Mouse (Mus musculus): Measurements from ENCODE around the gene Mgrn1.

The Mgrn1 gene

DNA sequence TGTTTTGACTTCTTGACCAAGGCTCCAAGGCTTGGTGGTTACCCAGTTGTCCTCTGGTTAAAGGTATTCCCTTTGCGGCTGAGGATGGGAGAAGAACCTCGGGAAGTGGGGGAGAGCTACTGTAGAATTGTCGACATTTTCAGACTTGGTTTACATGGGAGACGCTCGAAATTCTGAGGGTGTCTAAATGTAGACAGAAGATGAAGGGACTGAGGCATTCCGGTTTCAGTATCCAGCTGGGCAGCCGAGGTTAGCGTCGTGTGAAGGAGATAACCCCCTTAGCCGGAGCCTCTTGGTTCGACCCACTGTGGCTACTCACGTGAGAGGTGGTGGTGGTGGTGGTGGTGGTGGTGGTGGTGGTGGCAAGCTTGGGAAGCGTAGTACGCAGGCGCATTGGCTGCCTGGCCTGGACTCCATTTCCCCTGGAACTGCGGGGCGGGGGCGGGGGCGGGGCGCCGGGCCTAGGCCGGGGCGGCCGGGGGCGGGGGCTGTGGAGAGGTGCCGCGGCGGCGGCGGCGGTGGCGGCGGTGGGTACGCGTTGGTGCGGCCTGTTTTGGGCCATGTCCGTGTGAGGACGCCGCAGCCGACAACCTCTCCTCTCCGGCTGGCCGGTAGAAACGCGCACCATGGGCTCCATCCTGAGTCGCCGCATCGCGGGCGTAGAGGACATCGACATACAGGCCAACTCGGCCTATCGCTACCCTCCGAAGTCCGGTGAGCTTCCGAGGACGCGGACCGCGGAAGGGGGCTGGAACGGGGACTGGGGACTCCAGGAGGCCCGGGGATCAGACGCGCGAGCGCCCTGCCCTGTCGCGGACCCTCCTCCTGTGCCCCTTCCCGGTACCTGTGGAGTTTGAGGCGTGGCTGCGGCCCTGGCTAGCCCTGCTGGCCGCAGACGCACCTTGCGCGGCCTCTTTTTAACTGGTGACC lies at the start of gene Mgrn1:
Gene Mgrn1, plus strand, starts transcription at position 490 of the 930 bp plus-strand sequence.
- DNase-seq (ENCODE audit: low spot score): peak; percentile 83

DNA sequence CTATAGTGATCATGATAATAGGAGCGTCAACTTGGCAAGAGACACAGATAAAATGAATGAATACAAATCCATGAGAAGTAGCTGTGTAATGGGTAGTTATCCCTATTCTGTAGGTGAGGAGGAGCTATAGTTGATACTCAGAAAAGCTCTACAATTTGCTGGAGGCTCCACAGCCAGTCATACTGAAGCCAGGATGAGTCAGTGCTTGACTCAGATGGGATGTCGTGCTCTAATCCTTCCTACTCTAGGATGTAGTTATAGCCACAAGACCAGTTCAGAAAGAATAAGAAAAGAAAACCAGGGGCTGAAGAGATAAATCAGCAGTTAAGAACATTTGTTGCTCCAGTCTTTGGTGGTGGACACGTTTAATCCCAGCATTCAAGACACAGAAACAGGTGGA lies 48.4 kb upstream of the Mgrn1 start:
- no peak for DNase-seq (ENCODE audit: low spot score)

- DNase-seq (ENCODE audit: low spot score): no peak
Observed at GRCm38 (mm10) chr16:4839552-4839951, 46.5 kb upstream of the Mgrn1 start.

DNA sequence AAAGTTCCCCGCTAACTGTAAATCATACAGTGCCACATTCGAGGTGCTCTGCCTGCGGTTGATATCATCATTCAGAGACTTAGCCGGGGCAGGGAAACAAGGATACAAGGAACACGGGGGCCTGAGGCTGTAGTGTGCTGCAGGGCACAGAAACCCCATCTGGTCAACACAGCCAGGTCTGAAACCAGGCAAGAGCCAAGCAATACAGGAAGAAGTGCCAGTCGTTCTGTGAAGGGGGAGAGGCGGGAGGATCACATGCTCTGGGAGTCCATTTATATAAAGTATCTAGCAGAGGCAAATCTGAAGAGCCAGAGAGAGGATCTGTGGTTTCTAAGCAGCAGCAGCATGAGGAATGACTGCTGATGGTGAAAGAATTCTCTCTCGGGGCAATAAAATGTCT lies 45.8 kb upstream of the Mgrn1 start:
- no peak for DNase-seq (ENCODE audit: low spot score)

DNA sequence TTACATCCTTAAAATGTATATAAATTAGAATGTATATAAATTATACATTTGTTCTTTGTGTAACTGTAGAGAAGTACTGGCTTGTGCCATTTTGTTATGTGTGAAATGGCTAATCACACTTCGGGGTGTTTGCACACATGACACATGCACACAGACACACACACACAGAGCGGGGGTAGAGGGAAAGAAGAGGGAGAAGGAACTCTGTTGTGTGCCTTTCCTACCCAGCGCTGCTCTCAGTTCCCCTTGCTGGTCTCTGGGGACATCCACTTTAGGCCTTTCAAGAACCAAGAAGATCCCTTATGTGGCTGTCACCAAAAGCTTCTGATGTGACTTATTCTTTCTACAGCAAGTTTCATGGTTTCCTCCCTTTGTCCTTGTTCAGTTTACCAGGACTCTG lies 39.0 kb upstream of the Mgrn1 start:
- no peak for DNase-seq (ENCODE audit: low spot score)

- no peak for DNase-seq (ENCODE audit: low spot score)
Observed at GRCm38 (mm10) chr16:4848090-4848489, 38.0 kb upstream of the Mgrn1 start.

- DNase-seq (ENCODE audit: low spot score): no peak
Observed at GRCm38 (mm10) chr16:4850361-4850760, 35.7 kb upstream of the Mgrn1 start.

GRCm38 (mm10) chr16:4850938-4851628 lies 35.0 kb upstream of the Mgrn1 start:
- DNase-seq (ENCODE audit: low spot score): no peak

- DNase-seq (ENCODE audit: low spot score): no peak
Observed at GRCm38 (mm10) chr16:4855046-4855650, 30.9 kb upstream of the Mgrn1 start.

DNA sequence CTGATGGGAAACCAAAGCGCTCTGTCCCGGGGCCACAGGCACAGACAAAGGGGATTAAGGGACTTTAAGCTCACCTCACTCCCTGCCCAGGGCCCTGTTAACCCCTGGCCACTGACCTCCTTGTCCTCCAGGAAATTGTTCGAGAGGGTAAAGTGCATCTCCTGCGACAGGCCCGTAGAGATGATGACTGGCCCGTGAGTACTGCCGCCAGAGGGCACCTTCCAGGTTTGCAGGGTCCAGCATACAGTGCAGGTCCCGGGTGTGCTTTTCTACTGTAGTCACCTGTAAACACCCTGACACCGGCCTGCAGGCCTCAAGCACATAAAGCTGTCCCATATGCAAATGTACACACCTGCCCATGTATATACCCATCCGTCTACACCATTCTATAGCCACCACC lies 24.7 kb upstream of the Mgrn1 start:
- DNase-seq (ENCODE audit: low spot score): no peak

DNA sequence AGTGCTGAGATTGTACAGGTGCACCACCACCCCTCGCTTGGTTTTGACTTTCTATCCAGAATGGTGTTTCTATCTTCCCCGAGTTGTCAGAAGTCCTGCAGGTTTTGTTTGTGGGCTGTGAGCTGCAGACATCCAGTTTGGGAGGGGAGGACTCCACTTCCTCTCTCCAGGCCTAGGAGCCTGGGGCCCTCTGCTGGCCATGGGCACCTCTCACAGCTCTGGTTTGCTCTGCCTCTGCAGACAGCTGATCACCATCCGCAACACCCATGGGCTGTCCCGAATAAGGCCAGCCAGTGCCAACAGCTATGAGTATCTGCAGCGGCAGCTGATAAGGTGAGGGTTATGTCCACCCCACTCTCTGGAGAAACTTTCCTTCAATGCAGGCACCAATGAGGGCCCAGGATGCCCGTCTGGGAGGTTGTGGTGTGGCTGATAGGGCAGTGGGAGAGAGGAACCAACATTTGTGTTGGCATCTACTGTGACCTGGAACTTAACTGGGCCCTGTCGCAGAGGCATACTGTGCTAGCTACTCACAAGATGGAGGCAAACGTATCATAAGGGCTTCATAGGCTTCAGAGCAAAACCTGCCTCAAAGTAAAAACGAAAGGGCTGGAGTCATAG lies 23.1 kb upstream of the Mgrn1 start:
- DNase-seq (ENCODE audit: low spot score): peak; percentile 78

- no peak for DNase-seq (ENCODE audit: low spot score)
Observed at GRCm38 (mm10) chr16:4863742-4864141, 22.3 kb upstream of the Mgrn1 start.

GRCm38 (mm10) chr16:4866101-4866695 lies 19.9 kb upstream of the Mgrn1 start:
- no peak for DNase-seq (ENCODE audit: low spot score)

- DNase-seq (ENCODE audit: low spot score): no peak
Observed at GRCm38 (mm10) chr16:4870490-4870889, 15.6 kb upstream of the Mgrn1 start.

DNA sequence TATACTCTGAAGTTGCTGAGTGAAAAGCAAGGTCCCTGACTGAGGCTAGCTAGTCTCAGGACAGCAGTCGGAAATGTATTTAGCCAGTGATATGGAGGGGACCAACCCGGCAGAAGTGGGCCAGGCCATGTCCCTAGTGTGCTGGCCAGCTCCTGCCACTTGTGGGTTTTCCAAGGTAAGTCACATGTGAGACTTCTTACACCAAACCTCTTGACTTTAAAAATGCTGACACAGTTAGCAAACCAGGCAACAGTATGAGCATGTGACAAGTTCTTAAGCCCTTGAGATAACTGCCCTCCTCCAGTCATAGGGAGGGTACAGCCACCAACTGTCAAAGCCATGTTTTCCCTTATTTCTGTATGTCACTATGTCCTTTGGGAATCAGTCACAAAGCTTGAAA lies 14.1 kb upstream of the Mgrn1 start:
- no peak for DNase-seq (ENCODE audit: low spot score)

- no peak for DNase-seq (ENCODE audit: low spot score)
Observed at GRCm38 (mm10) chr16:4875198-4876032, 10.6 kb upstream of the Mgrn1 start.

GRCm38 (mm10) chr16:4876033-4876680 lies 9.9 kb upstream of the Mgrn1 start:
- peak; percentile 49 for DNase-seq (ENCODE audit: low spot score)

DNA sequence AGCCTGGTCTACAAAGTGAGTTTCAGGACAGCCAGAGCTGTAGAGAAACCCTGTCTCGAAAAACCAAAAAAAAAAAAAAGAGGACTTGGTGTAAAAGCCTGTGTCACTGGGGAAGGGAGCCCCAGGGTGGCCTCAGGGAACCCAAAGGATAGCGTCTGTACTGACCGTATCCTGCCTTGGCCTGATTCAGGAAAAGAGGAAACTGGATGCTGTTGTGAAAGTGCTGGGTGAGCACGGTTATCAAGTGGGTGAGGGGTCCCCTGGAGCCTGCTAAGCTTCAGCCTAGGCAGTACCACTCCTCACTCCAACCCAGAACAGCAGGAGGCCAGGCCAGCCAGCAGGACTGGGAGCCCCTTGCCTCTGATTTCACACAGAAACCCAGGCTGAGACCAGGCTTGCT lies 8.9 kb upstream of the Mgrn1 start:
- no peak for DNase-seq (ENCODE audit: low spot score)

DNA sequence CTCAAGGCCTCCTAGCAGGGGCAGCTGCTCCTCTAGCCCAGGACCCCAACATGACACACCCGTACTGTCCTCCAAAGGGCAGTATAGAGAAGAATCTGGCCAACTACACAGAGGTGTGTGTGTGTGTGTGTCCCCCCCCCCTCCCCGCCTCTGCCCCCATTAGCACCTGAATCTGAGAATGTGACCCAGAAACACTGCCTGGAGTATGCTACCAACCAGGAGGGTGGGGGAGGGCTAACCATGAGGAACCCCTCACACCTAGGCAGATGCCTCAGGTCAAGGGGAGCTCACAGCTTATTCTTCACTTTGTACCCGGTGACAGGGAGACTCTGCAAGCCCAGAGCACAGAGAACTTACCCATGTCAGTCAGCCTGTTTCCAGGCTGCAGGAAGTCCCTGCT lies 8.3 kb upstream of the Mgrn1 start:
- no peak for DNase-seq (ENCODE audit: low spot score)

DNA sequence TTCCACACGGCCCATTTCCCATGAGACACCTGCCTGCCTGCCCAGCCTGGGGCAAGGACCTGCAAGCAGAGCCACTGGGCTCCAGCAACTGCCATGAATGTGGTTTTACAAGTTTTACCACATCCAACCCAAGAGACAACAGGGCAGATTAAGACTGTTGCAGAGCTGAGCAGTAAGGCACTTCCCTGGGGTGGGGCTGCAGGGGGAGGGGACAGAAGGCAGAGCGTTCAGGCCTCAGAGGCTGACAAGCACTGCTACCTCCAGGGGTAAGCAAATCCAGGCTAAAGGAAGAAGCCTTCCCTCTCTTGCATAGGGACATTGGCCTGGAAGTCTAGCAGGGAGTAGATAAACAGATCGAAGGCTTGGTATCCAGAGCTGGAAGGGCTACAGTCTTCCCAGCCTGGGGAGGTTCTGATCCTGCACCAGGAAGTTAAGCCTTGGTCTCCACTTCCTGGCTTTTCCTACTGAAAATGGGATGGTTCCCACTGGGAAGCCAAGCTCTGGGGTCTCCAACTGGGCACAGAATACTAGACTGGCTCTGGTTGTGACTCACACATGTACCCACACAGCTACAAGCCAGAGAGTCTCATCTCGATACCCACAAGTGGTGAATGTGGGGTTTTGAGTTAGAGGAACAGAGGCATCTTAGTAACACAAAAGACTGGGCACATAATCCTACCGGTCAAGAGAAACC lies 7.7 kb upstream of the Mgrn1 start:
- no peak for DNase-seq (ENCODE audit: low spot score)

Data from ovary, adult 18-20 months (tissue).